Comparison of ENCODE assay signal across 14 mouse cellular contexts in genomic region chr1:94081191-94081590, GRCm38 (mm10). TPM values are rescaled to one million over a fixed set of nuclear protein-coding genes. Genes with fewer than 3 reads are reported as not detected.
DNase-seq lines count a peak whose midpoint lies in the region; ATAC-seq and TF ChIP-seq lines count a peak whose summit lies in the region.
"Had no signal": no experiment of that assay in that cellular context is flagged by ENCODE, and none has a peak within 500 bp of the region (broad histone marks: within the 10 kb centered on the region; RNA-seq: fewer than 3 reads in every experiment).

No protein-coding gene starts in this region.

- no peak for TF ChIP-seq POLR2A in limb, embryonic 14.5 days (IDR thresholded peaks at IDR 0.05; ENCODE audit: borderline replicate concordance, extremely low read depth, insufficient read depth, insufficient read length)

- 45% methylated on average over 11 of the region's 11 CpGs for WGBS in heart, embryonic 12.5 days
- 53% methylated on average over 11 of the region's 11 CpGs for WGBS in lung, embryonic 16.5 days
- 65% methylated on average over 11 of the region's 11 CpGs for WGBS in forebrain, embryonic 13.5 days
- WGBS in limb, embryonic 14.5 days = 58% methylated on average over 11 of the region's 11 CpGs

- H3K9me3 ChIP-seq in heart, embryonic 12.5 days (replicated peaks) = no peaks in the 10 kb centered on the region
- no peaks in the 10 kb centered on the region for H3K9me3 ChIP-seq in lung, embryonic 16.5 days (ENCODE audit: control insufficient read depth, low read length)
- no peaks in the 10 kb centered on the region for H3K9me3 ChIP-seq in forebrain, embryonic 13.5 days (replicated peaks)
- H3K9me3 ChIP-seq in limb, embryonic 14.5 days (ENCODE audit: control insufficient read depth, low read length) = no peaks in the 10 kb centered on the region

- peak overlapping the region; percentile 33 for H3K4me2 ChIP-seq in heart, embryonic 12.5 days
- H3K4me2 ChIP-seq in lung, embryonic 16.5 days (ENCODE audit: low read depth, low read length) = peak overlapping the region; percentile 35
- peak overlapping the region; percentile 18 for H3K4me2 ChIP-seq in forebrain, embryonic 13.5 days
- peak overlapping the region; percentile 29; the same call in 1 of the 2 replicates for H3K4me2 ChIP-seq in limb, embryonic 14.5 days (replicated peaks; ENCODE audit: low read depth, low read length, severe bottlenecking)

- H3K9ac ChIP-seq in heart, embryonic 12.5 days = no peak overlapping the region
- H3K9ac ChIP-seq in lung, embryonic 16.5 days (ENCODE audit: low read length) = no peak overlapping the region
- H3K9ac ChIP-seq in forebrain, embryonic 13.5 days = no peak overlapping the region
- no peak overlapping the region for H3K9ac ChIP-seq in limb, embryonic 14.5 days (ENCODE audit: low read depth, low read length, severe bottlenecking)

- H3K27me3 ChIP-seq in heart, embryonic 12.5 days (replicated peaks) = peaks cover 10% of the 10 kb centered on the region
- H3K27me3 ChIP-seq in lung, embryonic 16.5 days (ENCODE audit: control insufficient read depth, insufficient read depth, low read depth, low read length) = no peaks in the 10 kb centered on the region
- no peaks in the 10 kb centered on the region for H3K27me3 ChIP-seq in forebrain, embryonic 13.5 days
- no peaks in the 10 kb centered on the region for H3K27me3 ChIP-seq in limb, embryonic 14.5 days (ENCODE audit: control insufficient read depth, insufficient read depth, low read length)

- peak; percentile 42; the same call in 1 of the 2 replicates for ATAC-seq in heart, embryonic 12.5 days (ENCODE audit: insufficient number of reproducible peaks, low FRiP score)
- no peak for ATAC-seq in lung, embryonic 16.5 days (ENCODE audit: low read depth)
- no peak for ATAC-seq in forebrain, embryonic 13.5 days
- no peak for ATAC-seq in limb, embryonic 14.5 days (ENCODE audit: low FRiP score, low read depth)

- peak overlapping the region; percentile 11; the same call in 1 of the 2 replicates for H3K4me3 ChIP-seq in heart, embryonic 12.5 days
- H3K4me3 ChIP-seq in lung, embryonic 16.5 days (ENCODE audit: low read length) = no peak overlapping the region
- H3K4me3 ChIP-seq in forebrain, embryonic 13.5 days = no peak overlapping the region
- no peak overlapping the region for H3K4me3 ChIP-seq in limb, embryonic 14.5 days (replicated peaks; ENCODE audit: low read length)

- no peaks in the 10 kb centered on the region for H3K4me1 ChIP-seq in heart, embryonic 12.5 days (replicated peaks)
- no peaks in the 10 kb centered on the region for H3K4me1 ChIP-seq in lung, embryonic 16.5 days (replicated peaks; ENCODE audit: control insufficient read depth, insufficient read depth, low read length)
- no peaks in the 10 kb centered on the region for H3K4me1 ChIP-seq in forebrain, embryonic 13.5 days
- peaks cover 2% of the 10 kb centered on the region; the same call in 1 of the 2 replicates for H3K4me1 ChIP-seq in limb, embryonic 14.5 days (ENCODE audit: control insufficient read depth, insufficient read depth, low read length)

- DNase-seq in heart, postnatal 4 days = no peak
- no peak for DNase-seq in lung, postnatal 10 days
- DNase-seq in limb, embryonic 14.5 days (ENCODE audit: low spot score) = no peak
- no peak for DNase-seq in layer of hippocampus, adult 11-12 months (ENCODE audit: low spot score)
- DNase-seq in adrenal gland, adult (ENCODE audit: inconsistent age in 2 of 2, low spot score in 1 of 2) = no peak
- DNase-seq: B cell, adult 2 months; right cerebral cortex, postnatal 14 days had no signal

- H3K36me3 ChIP-seq in heart, embryonic 12.5 days = no peaks in the 10 kb centered on the region
- H3K36me3 ChIP-seq in lung, embryonic 16.5 days (ENCODE audit: control insufficient read depth, insufficient read depth, low read length) = no peaks in the 10 kb centered on the region
- H3K36me3 ChIP-seq in forebrain, embryonic 13.5 days (ENCODE audit: poor library complexity, severe bottlenecking) = no peaks in the 10 kb centered on the region
- no peaks in the 10 kb centered on the region for H3K36me3 ChIP-seq in limb, embryonic 14.5 days (ENCODE audit: control insufficient read depth, insufficient read depth, low read length)

- no peak overlapping the region for H3K27ac ChIP-seq in heart, embryonic 12.5 days (ENCODE audit: poor library complexity, severe bottlenecking)
- H3K27ac ChIP-seq in lung, embryonic 16.5 days (ENCODE audit: low read length) = no peak overlapping the region
- no peak overlapping the region for H3K27ac ChIP-seq in forebrain, embryonic 13.5 days
- H3K27ac ChIP-seq in limb, embryonic 14.5 days (replicated peaks; ENCODE audit: low read depth, low read length) = no peak overlapping the region

RNA-seq across cellular contexts. Expression of gene Pdcd1, which starts 28.8 kb away (rescaled TPM):
- 0.31 TPM in 1 of 2 replicates, not detected in the other for polyA plus RNA-seq in heart, embryonic 12.5 days (2016; fragmentation: Nextera tagmentation; extraction: Ambion mirVana)
- total RNA-seq in heart, postnatal 4 days (2021) = not detected
- polyA plus RNA-seq in lung, embryonic 16.5 days (2015; fragmentation: Nextera tagmentation; extraction: Ambion mirVana) = 0.30 and 0.43 TPM in 2 replicates
- polyA plus RNA-seq in forebrain, embryonic 13.5 days (2015; fragmentation: Nextera tagmentation; extraction: Ambion mirVana) = not detected in 2 replicates
- 0.09 and 0.31 TPM in 2 replicates for polyA plus RNA-seq in limb, embryonic 14.5 days (2012; rRNA removed)
- 0.50 TPM in 1 of 2 replicates, not detected in the other for polyA plus RNA-seq in limb, embryonic 14.5 days (2014; fragmentation: Nextera tagmentation; extraction: Ambion mirVana)
- total RNA-seq: common myeloid progenitor, adult 5-6 weeks; hematopoietic stem cell, adult 5-6 weeks had no signal
- polyA plus RNA-seq: brain, embryonic 14.5 days; liver, embryonic 16.5 days had no signal
